Mouse (Mus musculus) CH12.LX (cell line): ENCODE results near the gene Lnx1. TPM values are rescaled to one million over a fixed set of nuclear protein-coding genes. Genes with fewer than 3 reads are reported as not detected.

Experiments used
- DNase-seq: peaks from one replicate; pipeline ENCODE4 v3.0.0-alpha.2; 2013; ENCODE audit errors: extremely low read depth
- H3K27ac ChIP-seq: 2 replicates; pipeline ENCODE4 v1.5.1; 2012; ENCODE audit warnings: low read depth, mild to moderate bottlenecking, control low read depth, moderate library complexity; ENCODE audit not compliant: insufficient read depth
- H3K27me3 ChIP-seq: replicated peaks from 2 replicates; pipeline ENCODE3; 2012; ENCODE audit warnings: inconsistent platforms
- H3K36me3 ChIP-seq, 2 experiments: replicated peaks in 1 of 2; 2 replicates each; pipeline versions ENCODE3 to v1.6.1; 2012; ENCODE audit warnings: inconsistent platforms in 1 of 2, low read length in 1 of 2, mild to moderate bottlenecking in 1 of 2, mixed read lengths in 1 of 2, moderate library complexity in 1 of 2; ENCODE audit not compliant: control insufficient read depth in 1 of 2, insufficient read depth in 1 of 2
- H3K4me1 ChIP-seq, 2 experiments: 2 replicates each; pipeline ENCODE4 v1.6.1; 2012; ENCODE audit warnings: inconsistent platforms in 1 of 2, moderate library complexity in 1 of 2; ENCODE audit not compliant: insufficient read depth in 2 of 2, control insufficient read depth in 1 of 2
- H3K4me2 ChIP-seq: 2 replicates; pipeline ENCODE4 v1.6.1; 2012; ENCODE audit warnings: low read depth, mild to moderate bottlenecking, control low read depth; ENCODE audit not compliant: poor library complexity, insufficient read depth, severe bottlenecking
- H3K4me3 ChIP-seq, 3 experiments: fragments of 150-350 bp in 1 of 3; sonication (generic) in 1 of 3; replicated peaks in 1 of 3; 2 replicates each; pipeline versions ENCODE3 to v1.5.1; 2011 to 2012; ENCODE audit warnings: low read depth in 2 of 3, low read length in 2 of 3, mild to moderate bottlenecking in 2 of 3, moderate library complexity in 2 of 3, control low read depth in 1 of 3, improper control_type of control experiment in 1 of 3, inconsistent platforms in 1 of 3, mixed read lengths in 1 of 3; ENCODE audit not compliant: poor library complexity in 1 of 3
- H3K79me2 ChIP-seq: replicated peaks from 2 replicates; pipeline ENCODE4 v1.6.1; 2012; ENCODE audit warnings: mild to moderate bottlenecking, moderate library complexity; ENCODE audit not compliant: control insufficient read depth, poor library complexity, insufficient read depth, severe bottlenecking; ENCODE audit errors: extremely low read depth
- H3K9ac ChIP-seq: 2 replicates; pipeline ENCODE4 v1.6.1; 2012; ENCODE audit warnings: low read depth, mild to moderate bottlenecking, control low read depth, moderate library complexity; ENCODE audit not compliant: insufficient read depth
- H3K9me3 ChIP-seq: replicated peaks from 2 replicates; pipeline ENCODE3; 2012; ENCODE audit warnings: low read length, inconsistent platforms, mixed read lengths
- BHLHE40 ChIP-seq: IDR thresholded peaks from 2 replicates; pipeline ENCODE4 v1.6.1; 2011; ENCODE audit warnings: mild to moderate bottlenecking, low read depth, low read length, improper control_type of control experiment
- CTCF ChIP-seq, 2 experiments: IDR thresholded peaks in 1 of 2; conservative IDR thresholded peaks in 1 of 2; 2 replicates each; pipeline ENCODE4 v1.5.1; 2011 to 2012; ENCODE audit warnings: low read depth in 2 of 2, low read length in 2 of 2, improper control_type of control experiment in 1 of 2, inconsistent platforms in 1 of 2, mild to moderate bottlenecking in 1 of 2, moderate library complexity in 1 of 2
- E2F4 ChIP-seq: IDR thresholded peaks from 2 replicates; pipeline ENCODE4 v1.6.1; 2011; ENCODE audit warnings: low read depth, low read length, improper control_type of control experiment; ENCODE audit not compliant: insufficient replicate concordance
- JUN ChIP-seq: IDR thresholded peaks from 2 replicates; pipeline ENCODE4 v1.6.1; 2011; ENCODE audit warnings: low read depth, mild to moderate bottlenecking, low read length, improper control_type of control experiment, moderate library complexity; ENCODE audit not compliant: insufficient read depth
- KAT2A ChIP-seq: IDR thresholded peaks from 2 replicates; pipeline ENCODE4 v1.6.1; 2012; ENCODE audit warnings: low read length, improper control_type of control experiment, inconsistent platforms; ENCODE audit not compliant: insufficient replicate concordance
- MAX ChIP-seq: IDR thresholded peaks from 2 replicates; pipeline ENCODE4 v1.6.1; 2011; ENCODE audit warnings: low read length, improper control_type of control experiment
- MAZ ChIP-seq: IDR thresholded peaks from 2 replicates; pipeline ENCODE4 v1.6.1; 2012; ENCODE audit warnings: low read depth, mild to moderate bottlenecking, inconsistent platforms, low read length, improper control_type of control experiment, moderate library complexity
- MEF2A ChIP-seq: IDR thresholded peaks from 2 replicates; pipeline ENCODE4 v1.6.1; 2014; ENCODE audit warnings: low read depth, mild to moderate bottlenecking, inconsistent platforms, low read length, improper control_type of control experiment, borderline replicate concordance
- NELFE ChIP-seq: IDR thresholded peaks from 2 replicates; pipeline ENCODE4 v1.6.1; 2011; ENCODE audit warnings: low read depth, low read length, improper control_type of control experiment
- RCOR1 ChIP-seq: conservative IDR thresholded peaks from 2 replicates; pipeline ENCODE4 v1.6.1; 2012; ENCODE audit warnings: low read depth, mild to moderate bottlenecking, inconsistent platforms, low read length, improper control_type of control experiment
- SMC3 ChIP-seq: IDR thresholded peaks from 2 replicates; pipeline ENCODE4 v1.6.1; 2011; ENCODE audit warnings: low read depth, low read length, improper control_type of control experiment
- TCF12 ChIP-seq: IDR thresholded peaks from 2 replicates; pipeline ENCODE4 v1.6.1; 2014; ENCODE audit warnings: low read depth, mild to moderate bottlenecking, inconsistent platforms, low read length, improper control_type of control experiment
- USF1 ChIP-seq: IDR thresholded peaks from 2 replicates; pipeline ENCODE4 v1.6.1; 2014; ENCODE audit warnings: low read depth, mild to moderate bottlenecking, inconsistent platforms, low read length, improper control_type of control experiment
- USF2 ChIP-seq: conservative IDR thresholded peaks from 2 replicates; pipeline ENCODE4 v1.6.1; 2011; ENCODE audit warnings: low read depth, low read length, improper control_type of control experiment
- ZNF384 ChIP-seq: IDR thresholded peaks from 2 replicates; pipeline ENCODE4 v1.6.1; 2012; ENCODE audit warnings: low read depth, low read length, improper control_type of control experiment, inconsistent platforms
- dilution Hi-C: fragments of 300-500 bp; cut with MboI; formaldehyde crosslinking; loops from 2 replicates; pipeline ENCODE4 v1.14.3; 2020; ENCODE audit warnings: low sequenced_read_pairs; ENCODE audit not compliant: extremely low pct_unique_long_range_greater_than_20kb, extremely low pct_ligation_motif_present
- in situ Hi-C: fragments of 300-500 bp; cut with MboI; formaldehyde crosslinking; loops from 3 replicates; pipeline ENCODE4 v1.14.3; 2019; ENCODE audit warnings: low sequenced_read_pairs, low pct_ligation_motif_present, low pct_unique_long_range_greater_than_20kb, mixed read lengths
- polyA plus RNA-seq: library from polyadenylated mRNA; unstranded; fragments of >175 nt; gene quantifications from 2 replicates; pipeline ENCODE4 v1.2.1, GENCODE M21; 2012; ENCODE audit warnings: low read depth; ENCODE audit not compliant: insufficient read length
- total RNA-seq, 2 experiments: library from RNA; depleted of rRNA; stranded (reverse); fragments of 300-350 nt in 1 of 2; fragments of >200 nt in 1 of 2; gene quantifications; 2 replicates each; pipeline ENCODE4 v1.2.3; 2012 to 2014

Gene Lnx1
- total and polyA plus RNA-seq, 3 experiments: 0.08 to 0.26 (median 0.16) TPM

DNA sequence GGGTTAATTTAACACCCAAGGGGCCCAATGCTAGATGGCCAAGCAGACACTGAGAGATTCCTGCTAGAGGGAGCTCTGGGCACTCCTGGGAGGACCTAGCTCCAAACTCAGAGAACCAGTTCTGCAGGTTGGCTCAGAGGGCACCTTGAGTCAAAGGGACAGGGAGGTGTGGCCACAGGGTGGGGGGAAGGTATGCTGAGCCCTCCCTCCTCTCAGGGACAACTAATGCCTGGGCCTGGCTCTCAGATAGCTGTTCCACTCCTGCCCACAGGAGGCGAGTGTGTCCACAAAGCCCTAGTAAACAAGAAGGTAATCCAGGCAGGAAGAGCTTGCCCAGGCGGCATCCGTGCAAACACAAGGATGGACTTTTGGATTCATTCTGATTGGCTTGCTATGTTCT, 35.6 kb upstream of the Lnx1 start:
- H3K9me3 ChIP-seq: no peaks in the 10 kb centered on the region
- no peak for DNase-seq
- no peak overlapping the region for H3K4me2 ChIP-seq
- H3K27me3 ChIP-seq: no peaks in the 10 kb centered on the region
- H3K79me2 ChIP-seq: no peaks in the 10 kb centered on the region
- no peak overlapping the region for H3K9ac ChIP-seq
- dilution Hi-C loops (no loop called here), in situ Hi-C loops (no loop called here)
- H3K36me3 ChIP-seq: no peaks in the 10 kb centered on the region
- H3K4me3 ChIP-seq: no peak overlapping the region
- peak in 1 of 2 experiments; percentile 0; a peak in 1 of 4 replicates for TF ChIP-seq CTCF (conservative IDR thresholded peaks at IDR 0.05 in 1 of 2, IDR thresholded peaks at IDR 0.05 in 1 of 2; ENCODE audit: low read depth in 2 of 2, low read length in 2 of 2)
- no peak for TF ChIP-seq USF1
- H3K27ac ChIP-seq: no peak overlapping the region
- no peaks in the 10 kb centered on the region for H3K4me1 ChIP-seq

DNA sequence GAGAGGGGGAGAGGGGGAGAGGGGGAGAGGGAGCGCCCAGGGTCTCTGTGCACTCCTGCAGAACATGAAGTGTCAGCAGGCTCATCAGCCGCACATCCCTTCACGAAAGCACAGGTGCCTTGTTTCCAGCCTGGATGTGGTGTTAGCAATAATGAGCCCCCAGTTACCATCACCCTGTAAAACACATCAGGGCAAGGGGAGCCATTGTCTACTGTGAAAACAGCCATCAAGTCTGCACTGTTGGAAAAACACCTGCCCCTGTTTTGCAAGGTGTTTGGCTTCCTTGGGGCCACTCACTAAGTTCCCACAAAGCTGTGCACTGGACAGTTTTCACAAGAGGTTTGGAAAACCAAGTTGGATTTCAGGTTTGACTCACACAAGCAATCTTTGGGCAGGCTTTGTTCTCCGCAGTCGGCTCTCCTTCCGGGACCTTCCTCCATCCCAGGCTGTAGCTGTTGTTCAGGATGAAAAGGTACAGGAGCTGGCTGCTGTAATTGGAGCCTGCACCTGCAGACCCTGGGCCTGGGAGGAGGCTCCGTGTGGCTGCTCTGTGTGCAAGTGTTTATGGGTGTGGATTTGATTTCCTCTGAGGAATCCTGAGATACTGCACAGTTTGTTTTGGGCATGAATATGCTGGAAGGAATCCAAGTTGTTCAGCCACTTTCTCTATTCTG, 31.3 kb upstream of the Lnx1 start:
- in situ Hi-C loops (no loop called here), dilution Hi-C loops (no loop called here)
- Histone ChIP-seq H3K4me3 (no peak overlapping the region), H3K4me2 (no peak overlapping the region), H3K36me3 (no peaks in the 10 kb centered on the region), H3K9ac (no peak overlapping the region), H3K9me3 (no peaks in the 10 kb centered on the region), H3K4me1 (no peaks in the 10 kb centered on the region), H3K79me2 (no peaks in the 10 kb centered on the region), H3K27me3 (no peaks in the 10 kb centered on the region), H3K27ac (no peak overlapping the region)
- TF ChIP-seq TCF12 (no peak), MAZ (no peak), RCOR1 (no peak), MAX (no peak), NELFE (no peak), SMC3 (no peak), USF2 (no peak), USF1 (no peak), CTCF (conservative IDR thresholded peaks at IDR 0.05 in 1 of 2, IDR thresholded peaks at IDR 0.05 in 1 of 2; ENCODE audit: low read depth in 2 of 2, low read length in 2 of 2) (no peak), KAT2A (no peak), MEF2A (no peak), JUN (no peak), E2F4 (no peak), ZNF384 (no peak), BHLHE40 (no peak)
- no peak for DNase-seq
